Mouse (Mus musculus) hindbrain, embryonic 15.5 days (tissue): ENCODE measurements around the gene Nanos2. TPM values are rescaled to one million over a fixed set of nuclear protein-coding genes. Genes with fewer than 3 reads are reported as not detected.

Experiments
- ATAC-seq: fragments of 200-750 bp; cut with Nextera tagmentation; 2 replicates; pipeline ENCODE4 v1.8.0; 2017; ENCODE audit warnings: low read depth, moderate number of reproducible peaks, moderate TSS enrichment; ENCODE audit not compliant: low FRiP score
- H3K27ac ChIP-seq: fragments of 300-500 bp; sonication (generic); replicated peaks from 2 replicates; pipeline ENCODE4 v1.5.1; 2015; ENCODE audit warnings: mild to moderate bottlenecking, inconsistent platforms
- H3K27me3 ChIP-seq: fragments of 300-500 bp; sonication (generic); 2 replicates; pipeline ENCODE4 v1.6.1; 2015; ENCODE audit warnings: control low read depth, inconsistent platforms
- H3K36me3 ChIP-seq: fragments of 300-500 bp; sonication (generic); 2 replicates; pipeline ENCODE4 v1.6.1; 2015; ENCODE audit warnings: control low read depth, inconsistent platforms
- H3K4me1 ChIP-seq: fragments of 300-500 bp; sonication (generic); replicated peaks from 2 replicates; pipeline ENCODE4 v1.6.1; 2015; ENCODE audit warnings: control low read depth, inconsistent platforms
- H3K4me2 ChIP-seq: fragments of 300-500 bp; sonication (generic); 2 replicates; pipeline ENCODE4 v1.6.1; 2015; ENCODE audit warnings: moderate library complexity, mild to moderate bottlenecking, inconsistent platforms
- H3K4me3 ChIP-seq: fragments of 300-500 bp; sonication (generic); 2 replicates; pipeline ENCODE4 v1.5.1; 2015; ENCODE audit warnings: mild to moderate bottlenecking, inconsistent platforms
- H3K9ac ChIP-seq: fragments of 300-500 bp; sonication (generic); 2 replicates; pipeline ENCODE4 v1.6.1; 2015; ENCODE audit warnings: inconsistent platforms
- H3K9me3 ChIP-seq: fragments of 300-500 bp; sonication (generic); 2 replicates; pipeline ENCODE4 v1.6.1; 2016; ENCODE audit warnings: control low read depth, inconsistent platforms
- WGBS: fragments of 180-500 bp; shearing (Covaris S2); methylation state at CpG from one replicate; pipeline ENCODE4 v1.1.7; 2015; 5-methylcytosine and 5-hydroxymethylcytosine counted together
- polyA plus RNA-seq: library from polyadenylated mRNA; unstranded; fragments of >200 nt; fragmentation: Nextera tagmentation; extraction: Ambion mirVana; gene quantifications from 2 replicates; pipeline ENCODE4 v1.2.1, GENCODE M21; 2015

Gene Nanos2
- polyA plus RNA-seq, 1 experiment from 2014 or later, result 0.53 TPM

DNA sequence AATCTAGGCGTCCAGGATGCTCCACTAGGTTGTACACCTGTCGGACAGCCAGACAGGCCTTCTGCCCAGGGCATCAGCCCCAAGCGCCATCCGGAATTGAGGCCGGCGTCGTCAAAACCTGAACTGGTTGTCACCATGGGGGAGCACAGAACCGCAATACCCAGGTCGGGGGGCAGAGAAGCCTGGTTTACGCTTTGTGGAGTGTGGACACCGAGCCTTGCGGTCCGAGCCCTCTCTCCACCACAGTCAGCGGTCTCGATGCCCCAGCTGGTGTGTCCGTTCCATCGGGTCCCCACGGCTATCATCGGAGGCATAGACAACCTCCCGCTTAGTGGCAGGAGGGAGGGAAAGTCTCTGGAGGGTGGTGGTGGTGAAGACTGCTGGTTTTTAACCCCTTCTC is 24.4 kb upstream of the Nanos2 start:
- H3K36me3 ChIP-seq, result no peaks in the 10 kb centered on the region
- peak overlapping the region; percentile 47 for H3K4me2 ChIP-seq
- H3K4me3 ChIP-seq, result peak overlapping the region; percentile 22
- no peak overlapping the region for H3K9ac ChIP-seq
- no peak for ATAC-seq
- peaks cover 52% of the 10 kb centered on the region for H3K4me1 ChIP-seq
- no peaks in the 10 kb centered on the region for H3K27me3 ChIP-seq
- WGBS, result 7% methylated on average over 20 of the region's 20 CpGs
- H3K9me3 ChIP-seq, result no peaks in the 10 kb centered on the region
- H3K27ac ChIP-seq, result no peak overlapping the region

- Histone ChIP-seq H3K36me3 (no peaks in the 10 kb centered on the region), H3K4me2 (peak overlapping the region; percentile 47), H3K9me3 (no peaks in the 10 kb centered on the region), H3K4me1 (peaks cover 46% of the 10 kb centered on the region), H3K4me3 (no peak overlapping the region), H3K9ac (no peak overlapping the region), H3K27ac (no peak overlapping the region), H3K27me3 (no peaks in the 10 kb centered on the region)
- ATAC-seq, result no peak
- WGBS, result 5% methylated on average over 19 of the region's 19 CpGs
These were observed 23.8 kb upstream of the Nanos2 start for GRCm38 (mm10) chr7:18963294-18963843.

- H3K4me1 ChIP-seq, result peaks cover 36% of the 10 kb centered on the region
- no peak overlapping the region for H3K9ac ChIP-seq
- H3K4me3 ChIP-seq, result no peak overlapping the region
- WGBS, result 78% methylated on average over 5 of the region's 5 CpGs
- no peaks in the 10 kb centered on the region for H3K27me3 ChIP-seq
- no peak overlapping the region for H3K4me2 ChIP-seq
- no peak for ATAC-seq
- H3K27ac ChIP-seq, result no peak overlapping the region
- no peaks in the 10 kb centered on the region for H3K36me3 ChIP-seq
- no peaks in the 10 kb centered on the region for H3K9me3 ChIP-seq
These were observed 21.9 kb upstream of the Nanos2 start for GRCm38 (mm10) chr7:18965312-18965711.

DNA sequence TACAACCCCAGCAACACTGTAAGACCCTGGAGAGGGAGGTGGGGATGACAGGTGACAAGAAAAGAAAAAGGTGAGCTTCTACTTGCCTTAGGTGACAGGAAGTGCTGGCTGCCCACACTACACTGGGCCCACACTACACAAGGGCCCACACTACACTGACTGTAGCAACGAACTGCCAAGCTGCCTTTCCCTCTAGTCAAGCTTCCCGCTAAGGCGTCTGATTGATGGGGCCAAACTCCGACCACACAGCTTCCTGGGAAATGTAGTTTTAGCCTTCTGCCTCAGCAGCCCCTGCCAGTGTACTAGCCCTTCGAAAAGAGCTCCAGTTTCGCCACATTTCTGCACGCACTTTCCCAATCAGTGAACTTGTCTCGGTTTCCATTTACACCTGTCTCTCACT is 19.6 kb upstream of the Nanos2 start:
- peak; percentile 50 for ATAC-seq
- H3K27ac ChIP-seq, result 0 out of 2 replicates have a peak overlapping the region, but pooled peaks have one; percentile 17
- 6% methylated on average over 8 of the region's 8 CpGs for WGBS

DNA sequence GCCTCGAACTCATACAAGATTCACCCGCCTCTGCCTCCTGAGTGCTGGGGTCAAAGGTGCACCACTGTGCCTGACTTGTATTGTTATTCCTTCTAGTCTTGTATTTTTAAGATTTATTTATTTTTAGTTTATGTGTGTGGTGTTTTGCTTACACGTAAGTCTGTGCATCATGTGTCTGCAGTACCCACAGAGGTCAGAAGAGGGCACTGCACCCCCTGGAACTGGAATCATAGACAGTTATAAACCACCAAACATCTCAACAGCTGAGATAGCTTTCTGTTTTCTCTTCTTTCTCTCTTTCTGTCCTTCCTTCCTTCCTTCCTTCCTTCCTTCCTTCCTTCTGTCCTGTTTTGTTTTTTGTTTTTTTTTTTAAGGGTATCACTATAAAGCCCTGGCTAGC is 16.2 kb upstream of the Nanos2 start:
- 0 out of 2 replicates have a peak, but pooled peaks cover 4% of the 10 kb centered on the region for H3K4me1 ChIP-seq
- no peak for ATAC-seq
- no peak overlapping the region for H3K27ac ChIP-seq
- no peak overlapping the region for H3K4me3 ChIP-seq
- no peak overlapping the region for H3K9ac ChIP-seq
- 89% methylated on average over 3 of the region's 3 CpGs for WGBS
- H3K27me3 ChIP-seq, result no peaks in the 10 kb centered on the region
- H3K36me3 ChIP-seq, result no peaks in the 10 kb centered on the region
- H3K4me2 ChIP-seq, result no peak overlapping the region
- no peaks in the 10 kb centered on the region for H3K9me3 ChIP-seq

More for the DNA sequence above, 19.6 kb upstream of the Nanos2 start:
- no peaks in the 10 kb centered on the region for H3K36me3 ChIP-seq
- H3K27me3 ChIP-seq, result no peaks in the 10 kb centered on the region
- H3K4me1 ChIP-seq, result peaks cover 21% of the 10 kb centered on the region
- H3K9me3 ChIP-seq, result no peaks in the 10 kb centered on the region
- H3K9ac ChIP-seq, result no peak overlapping the region
- no peak overlapping the region for H3K4me3 ChIP-seq
- H3K4me2 ChIP-seq, result no peak overlapping the region

- Histone ChIP-seq H3K27ac (no peak overlapping the region), H3K27me3 (no peaks in the 10 kb centered on the region), H3K4me1 (no peaks in the 10 kb centered on the region), H3K4me3 (no peak overlapping the region), H3K9me3 (no peaks in the 10 kb centered on the region), H3K4me2 (no peak overlapping the region), H3K36me3 (no peaks in the 10 kb centered on the region), H3K9ac (no peak overlapping the region)
- WGBS, result 82% methylated on average over 9 of the region's 9 CpGs
- ATAC-seq, result no peak
These were observed 8.8 kb upstream of the Nanos2 start for GRCm38 (mm10) chr7:18978381-18978780.

- H3K4me1 ChIP-seq, result peaks cover 8% of the 10 kb centered on the region
- no peak overlapping the region for H3K27ac ChIP-seq
- H3K4me2 ChIP-seq, result no peak overlapping the region
- ATAC-seq, result no peak
- no peaks in the 10 kb centered on the region for H3K36me3 ChIP-seq
- no peak overlapping the region for H3K4me3 ChIP-seq
- WGBS, result 89% methylated on average over 2 of the region's 2 CpGs
- H3K9me3 ChIP-seq, result no peaks in the 10 kb centered on the region
- no peak overlapping the region for H3K9ac ChIP-seq
- no peaks in the 10 kb centered on the region for H3K27me3 ChIP-seq
These were observed 697 bp upstream of the Nanos2 start for GRCm38 (mm10) chr7:18986503-18986902.

- no peak for ATAC-seq
- no peak overlapping the region for H3K4me2 ChIP-seq
- H3K27ac ChIP-seq, result no peak overlapping the region
- peaks cover 20% of the 10 kb centered on the region for H3K4me1 ChIP-seq
- H3K9ac ChIP-seq, result no peak overlapping the region
- no peaks in the 10 kb centered on the region for H3K9me3 ChIP-seq
- H3K4me3 ChIP-seq, result no peak overlapping the region
- WGBS, result 80% methylated on average over 13 of the region's 13 CpGs
- H3K36me3 ChIP-seq, result no peaks in the 10 kb centered on the region
- H3K27me3 ChIP-seq, result no peaks in the 10 kb centered on the region
These were observed 547 bp downstream of the Nanos2 start for GRCm38 (mm10) chr7:18987747-18988146.

GRCm38 (mm10) chr7:18988780-18989179 is 1.6 kb downstream of the Nanos2 start:
- ATAC-seq, result no peak

DNA sequence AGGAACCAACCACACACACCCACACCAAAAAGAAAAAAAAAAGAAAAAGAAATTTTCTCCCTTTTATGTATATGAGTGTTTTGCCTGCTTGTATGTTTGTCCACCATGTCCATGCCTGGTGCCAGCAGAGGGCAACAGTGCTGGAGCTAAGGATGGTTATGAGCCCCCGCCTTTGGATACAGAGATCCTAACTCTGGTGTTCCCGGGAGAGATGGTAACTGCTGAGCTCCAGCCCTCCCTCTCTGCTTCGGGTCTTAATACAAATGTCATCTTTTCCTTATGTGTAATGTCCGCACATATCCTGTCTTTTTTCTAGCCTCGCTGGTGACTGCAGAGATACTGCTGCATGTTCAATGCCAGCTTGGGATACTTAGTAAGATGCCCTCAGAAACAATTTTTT is 2.8 kb downstream of the Nanos2 start:
- H3K9ac ChIP-seq, result peak overlapping the region; percentile 45
- peak overlapping the region; percentile 63 for H3K4me3 ChIP-seq
- H3K27me3 ChIP-seq, result no peaks in the 10 kb centered on the region
- no peaks in the 10 kb centered on the region for H3K36me3 ChIP-seq
- peaks cover 41% of the 10 kb centered on the region for H3K4me1 ChIP-seq
- no peaks in the 10 kb centered on the region for H3K9me3 ChIP-seq
- peak overlapping the region; percentile 87 for H3K4me2 ChIP-seq
- no peak for ATAC-seq
- H3K27ac ChIP-seq, result peak overlapping the region; percentile 96
- WGBS, result 7% methylated on average over 5 of the region's 5 CpGs

More at GRCm38 (mm10) chr7:18988780-18989179, 1.6 kb downstream of the Nanos2 start:
- 70% methylated on average over 6 of the region's 6 CpGs for WGBS
- no peak overlapping the region for H3K4me3 ChIP-seq
- H3K27ac ChIP-seq, result no peak overlapping the region
- H3K9me3 ChIP-seq, result no peaks in the 10 kb centered on the region
- no peak overlapping the region for H3K9ac ChIP-seq
- H3K36me3 ChIP-seq, result no peaks in the 10 kb centered on the region
- no peak overlapping the region for H3K4me2 ChIP-seq
- H3K4me1 ChIP-seq, result peaks cover 31% of the 10 kb centered on the region
- H3K27me3 ChIP-seq, result no peaks in the 10 kb centered on the region

- H3K27ac ChIP-seq, result peak within 1 kb of the TSS; percentile 96
- peaks cover 47% of the 10 kb centered on the region for H3K4me1 ChIP-seq
- H3K9ac ChIP-seq, result peak within 1 kb of the TSS; percentile 56
- H3K9me3 ChIP-seq, result no peaks in the 10 kb centered on the region
- peak within 1 kb of the TSS; percentile 87 for H3K4me2 ChIP-seq
- peak; percentile 94 for ATAC-seq
- no peaks in the 10 kb centered on the region for H3K27me3 ChIP-seq
- H3K4me3 ChIP-seq, result peak within 1 kb of the TSS; percentile 63
- H3K36me3 ChIP-seq, result no peaks in the 10 kb centered on the region
- under 1% methylated on average over 37 of the region's 37 CpGs for WGBS
These were observed 3.5 kb downstream of the Nanos2 start, which contains the start of gene Mypop for GRCm38 (mm10) chr7:18990601-18991295. Gene Mypop (plus strand): TSS chr7:18991245.

DNA sequence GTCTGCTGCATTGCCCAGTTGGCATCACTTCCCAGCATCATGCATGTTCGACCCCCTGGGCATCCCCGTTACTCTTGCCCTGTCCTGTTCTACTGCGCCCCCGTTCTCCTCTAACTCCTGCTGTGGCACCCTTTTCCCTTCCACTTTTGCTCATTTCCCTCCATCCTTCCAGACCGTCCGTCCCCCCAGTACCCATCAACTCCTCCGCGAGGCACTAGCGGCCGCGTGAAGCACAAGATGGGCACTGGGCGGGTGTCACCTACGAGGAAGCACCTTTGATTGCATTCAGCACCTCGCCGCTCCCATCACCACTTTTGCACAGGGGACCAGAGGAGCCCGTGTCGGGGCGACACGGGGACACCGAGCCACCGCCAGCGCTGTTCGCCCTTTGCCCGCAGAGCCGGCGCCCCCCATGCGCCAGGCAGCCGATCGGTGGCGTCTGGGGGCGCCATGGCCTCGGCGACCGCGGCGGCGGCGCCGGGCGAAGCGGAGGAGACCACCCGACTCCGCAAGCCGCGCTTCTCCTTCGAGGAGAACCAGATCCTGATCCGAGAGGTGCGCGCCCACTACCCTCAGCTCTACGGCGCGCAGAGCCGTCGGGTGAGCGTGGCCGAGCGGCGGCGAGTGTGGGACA is 4.6 kb downstream of the Nanos2 start:
- H3K27me3 ChIP-seq, result no peaks in the 10 kb centered on the region
- H3K36me3 ChIP-seq, result no peaks in the 10 kb centered on the region
- peaks cover 47% of the 10 kb centered on the region for H3K4me1 ChIP-seq
- peak overlapping the region; percentile 96 for H3K27ac ChIP-seq
- no peaks in the 10 kb centered on the region for H3K9me3 ChIP-seq
- ATAC-seq, result 0 out of 2 replicates have a peak, but pooled peaks have one; percentile 0
- peak overlapping the region; percentile 63 for H3K4me3 ChIP-seq
- peak overlapping the region; percentile 87 for H3K4me2 ChIP-seq
- under 1% methylated on average over 51 of the region's 59 CpGs for whole genome bisulfite sequencing
- H3K9ac ChIP-seq, result peak overlapping the region; percentile 56
